23 mouse cellular contexts compared by ENCODE assay signal in genomic region chr4:55517438-55517837, GRCm38 (mm10).
"Had no signal": no experiment of that assay in that cellular context is flagged by ENCODE, and none has a peak within 500 bp of the region (broad histone marks: within the 10 kb centered on the region; RNA-seq: fewer than 3 reads in every experiment).

No protein-coding gene starts in this region.

- H3K9me3 ChIP-seq: heart, embryonic 12.5 days; hindbrain, embryonic 10.5 days; hindbrain, embryonic 12.5 days; intestine, embryonic 15.5 days; limb, embryonic 13.5 days; limb, embryonic 15.5 days; liver, embryonic 12.5 days had no signal

- H3K27me3 ChIP-seq: intestine, embryonic 15.5 days; limb, embryonic 15.5 days had no signal

- H3K36me3 ChIP-seq: heart, embryonic 12.5 days; hindbrain, embryonic 10.5 days; hindbrain, embryonic 12.5 days; intestine, embryonic 15.5 days; limb, embryonic 13.5 days; limb, embryonic 15.5 days; liver, embryonic 12.5 days had no signal

- DNase-seq: gastrocnemius, postnatal 14 days; heart, postnatal 14 days; heart, postnatal 4 days; kidney, adult 18-20 months; kidney, adult 8-10 months; kidney, postnatal 10 days; kidney, postnatal 25 days; kidney, postnatal 4 days had no signal

- H3K4me3 ChIP-seq: heart, embryonic 12.5 days; hindbrain, embryonic 10.5 days; hindbrain, embryonic 12.5 days; intestine, embryonic 15.5 days; layer of hippocampus, adult 2 months; left cerebral cortex, adult 2 months; limb, embryonic 13.5 days; limb, embryonic 15.5 days; liver, embryonic 12.5 days had no signal

- H3K27ac ChIP-seq: hindbrain, embryonic 10.5 days; hindbrain, embryonic 12.5 days; hindbrain, embryonic 14.5 days; intestine, embryonic 15.5 days; layer of hippocampus, adult 2 months; left cerebral cortex, adult 2 months; limb, embryonic 13.5 days; limb, embryonic 15.5 days; liver, embryonic 12.5 days; liver, embryonic 14.5 days had no signal

- ATAC-seq: forebrain, embryonic 16.5 days; hindbrain, embryonic 16.5 days; inflammation-experienced regulatory T-cells, adult 6 months; intestine, embryonic 15.5 days; intestine, postnatal 0 days; liver, embryonic 12.5 days had no signal
